Mouse (Mus musculus): Measurements from ENCODE around the gene Trappc2l. TPM values are rescaled to one million over a fixed set of nuclear protein-coding genes. Genes with fewer than 3 reads are reported as not detected.
A peak's percentile ranks its signal among the peaks of the same experiment; 100 is the strongest.

The Trappc2l gene
- polyA plus RNA-seq, 1 experiment from 2014 or later, result 73.3 TPM

DNA sequence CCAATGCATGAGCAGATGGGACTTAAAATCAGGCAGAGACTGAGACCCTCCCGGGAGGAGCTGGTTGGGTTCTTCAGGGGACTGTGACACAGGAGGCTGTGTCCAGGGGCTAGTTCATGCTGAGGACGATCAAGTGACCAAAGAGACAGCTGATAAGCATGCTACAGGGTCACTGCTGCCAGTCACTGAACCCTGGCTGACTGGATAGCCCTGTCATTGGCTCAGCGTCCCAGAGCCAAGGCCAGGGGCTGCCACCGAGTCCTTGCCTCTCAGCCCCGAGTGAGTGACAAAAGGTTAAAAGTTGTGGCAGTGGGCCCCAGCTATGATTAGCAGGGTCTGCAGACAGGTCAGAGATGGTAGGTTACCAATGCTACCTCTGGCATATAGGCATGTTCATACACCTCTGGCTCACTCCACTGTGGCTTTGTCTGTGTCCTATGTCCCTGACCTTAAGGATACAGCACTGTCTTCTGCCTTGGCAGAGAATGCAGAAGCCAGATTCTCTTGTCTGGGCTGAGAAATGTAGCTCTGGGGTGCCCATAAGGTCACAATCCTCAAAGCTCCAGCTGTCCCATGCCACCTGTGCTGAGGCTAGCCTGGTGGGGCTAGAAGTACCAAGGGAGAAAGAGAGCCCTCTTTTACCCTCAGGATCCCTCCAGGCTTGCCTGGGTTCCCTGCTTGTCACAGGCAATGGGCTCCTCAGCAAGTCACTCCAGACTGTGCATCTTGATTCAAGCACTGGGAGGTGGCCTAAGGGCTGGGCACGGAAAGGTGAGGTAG, 32.9 kb downstream of the Trappc2l start:
- ATAC-seq (replicated peaks; ENCODE audit: low FRiP score, low read depth) (no peak), DNase-seq (ENCODE audit: low spot score) (no peak)
- H3K36me3 ChIP-seq (ENCODE audit: insufficient read depth, low read length), result no peaks in the 10 kb centered on the region
- no peak overlapping the region for H3K4me2 ChIP-seq (ENCODE audit: low read length)
- no peaks in the 10 kb centered on the region for H3K27me3 ChIP-seq (ENCODE audit: insufficient read depth, low read length)
- H3K9me3 ChIP-seq (replicated peaks; ENCODE audit: low read length), result no peaks in the 10 kb centered on the region
- no peak for TF ChIP-seq CTCF (IDR thresholded peaks at IDR 0.05; ENCODE audit: low read depth)
- H3K4me3 ChIP-seq (replicated peaks; ENCODE audit: low read depth, low read length), result no peak overlapping the region
- peaks cover 9% of the 10 kb centered on the region for H3K4me1 ChIP-seq (replicated peaks; ENCODE audit: insufficient read depth, low read length)
- H3K27ac ChIP-seq, result no peak overlapping the region
- no peak overlapping the region for H3K9ac ChIP-seq (ENCODE audit: low read depth, low read length)
- 66% methylated on average over 6 of the region's 6 CpGs for WGBS

DNA sequence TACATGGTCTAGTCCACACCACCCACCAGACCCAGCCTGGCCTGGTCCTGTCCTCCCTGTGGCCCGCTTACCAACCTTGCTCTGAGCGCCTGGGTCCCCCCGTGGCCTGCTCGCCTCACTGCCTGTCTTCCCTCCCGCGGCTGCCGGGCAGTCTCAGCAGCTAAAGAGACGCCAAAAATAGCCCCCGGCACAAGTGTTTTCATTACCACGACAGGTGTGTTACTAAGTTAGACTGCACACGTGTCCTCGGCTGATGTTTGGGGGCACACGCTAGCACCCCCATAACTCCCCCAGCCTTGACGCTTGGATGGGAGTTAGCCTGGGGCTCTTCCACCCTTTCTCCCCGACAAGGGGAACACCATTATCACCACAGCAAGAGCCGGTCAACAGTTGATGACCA, 34.9 kb downstream of the Trappc2l start:
- Histone ChIP-seq H3K9me3 (replicated peaks; ENCODE audit: low read length) (no peaks in the 10 kb centered on the region), H3K27me3 (ENCODE audit: insufficient read depth, low read length) (no peaks in the 10 kb centered on the region), H3K27ac (no peak overlapping the region), H3K4me1 (replicated peaks; ENCODE audit: insufficient read depth, low read length) (no peaks in the 10 kb centered on the region), H3K4me3 (replicated peaks; ENCODE audit: low read depth, low read length) (no peak overlapping the region), H3K9ac (ENCODE audit: low read depth, low read length) (no peak overlapping the region), H3K4me2 (ENCODE audit: low read length) (no peak overlapping the region), H3K36me3 (ENCODE audit: insufficient read depth, low read length) (no peaks in the 10 kb centered on the region)
- no peak for ATAC-seq (replicated peaks; ENCODE audit: low FRiP score, low read depth)
- TF ChIP-seq CTCF (IDR thresholded peaks at IDR 0.05; ENCODE audit: low read depth), result no peak
- WGBS, result 82% methylated on average over 16 of the region's 16 CpGs
- no peak for DNase-seq (ENCODE audit: low spot score)

- DNase-seq (ENCODE audit: low spot score), result no peak
- Histone ChIP-seq H3K4me2 (ENCODE audit: low read length) (no peak overlapping the region), H3K36me3 (ENCODE audit: insufficient read depth, low read length) (no peaks in the 10 kb centered on the region), H3K9ac (ENCODE audit: low read depth, low read length) (no peak overlapping the region), H3K9me3 (replicated peaks; ENCODE audit: low read length) (no peaks in the 10 kb centered on the region), H3K4me3 (replicated peaks; ENCODE audit: low read depth, low read length) (no peak overlapping the region), H3K4me1 (replicated peaks; ENCODE audit: insufficient read depth, low read length) (no peaks in the 10 kb centered on the region), H3K27ac (no peak overlapping the region), H3K27me3 (ENCODE audit: insufficient read depth, low read length) (no peaks in the 10 kb centered on the region)
- 49% methylated on average over 15 of the region's 15 CpGs for WGBS
- TF ChIP-seq CTCF (IDR thresholded peaks at IDR 0.05; ENCODE audit: low read depth), result no peak
- ATAC-seq (replicated peaks; ENCODE audit: low FRiP score, low read depth), result no peak
Measured at GRCm38 (mm10) chr8:122648192-122648970, 36.9 kb downstream of the Trappc2l start.

- Histone ChIP-seq H3K4me2 (ENCODE audit: low read length) (no peak overlapping the region), H3K27me3 (ENCODE audit: insufficient read depth, low read length) (no peaks in the 10 kb centered on the region), H3K36me3 (ENCODE audit: insufficient read depth, low read length) (no peaks in the 10 kb centered on the region), H3K27ac (no peak overlapping the region), H3K9me3 (replicated peaks; ENCODE audit: low read length) (no peaks in the 10 kb centered on the region), H3K4me3 (replicated peaks; ENCODE audit: low read depth, low read length) (no peak overlapping the region), H3K9ac (ENCODE audit: low read depth, low read length) (no peak overlapping the region), H3K4me1 (replicated peaks; ENCODE audit: insufficient read depth, low read length) (peaks cover 12% of the 10 kb centered on the region)
- TF ChIP-seq CTCF (IDR thresholded peaks at IDR 0.05; ENCODE audit: low read depth), result no peak
- no peak for ATAC-seq (replicated peaks; ENCODE audit: low FRiP score, low read depth)
- no peak for DNase-seq (ENCODE audit: low spot score)
- WGBS, result 77% methylated on average over 16 of the region's 16 CpGs
Measured at GRCm38 (mm10) chr8:122651326-122651921, 40.0 kb downstream of the Trappc2l start.

GRCm38 (mm10) chr8:122652643-122653042, 41.2 kb downstream of the Trappc2l start:
- 64% methylated on average over 6 of the region's 6 CpGs for WGBS
- Histone ChIP-seq H3K27me3 (ENCODE audit: insufficient read depth, low read length) (no peaks in the 10 kb centered on the region), H3K4me1 (replicated peaks; ENCODE audit: insufficient read depth, low read length) (peaks cover 13% of the 10 kb centered on the region), H3K4me3 (replicated peaks; ENCODE audit: low read depth, low read length) (no peak overlapping the region), H3K9ac (ENCODE audit: low read depth, low read length) (no peak overlapping the region), H3K36me3 (ENCODE audit: insufficient read depth, low read length) (no peaks in the 10 kb centered on the region), H3K9me3 (replicated peaks; ENCODE audit: low read length) (no peaks in the 10 kb centered on the region), H3K4me2 (ENCODE audit: low read length) (no peak overlapping the region), H3K27ac (no peak overlapping the region)
- ATAC-seq (replicated peaks; ENCODE audit: low FRiP score, low read depth) (no peak), DNase-seq (ENCODE audit: low spot score) (no peak)
- no peak for TF ChIP-seq CTCF (IDR thresholded peaks at IDR 0.05; ENCODE audit: low read depth)

DNA sequence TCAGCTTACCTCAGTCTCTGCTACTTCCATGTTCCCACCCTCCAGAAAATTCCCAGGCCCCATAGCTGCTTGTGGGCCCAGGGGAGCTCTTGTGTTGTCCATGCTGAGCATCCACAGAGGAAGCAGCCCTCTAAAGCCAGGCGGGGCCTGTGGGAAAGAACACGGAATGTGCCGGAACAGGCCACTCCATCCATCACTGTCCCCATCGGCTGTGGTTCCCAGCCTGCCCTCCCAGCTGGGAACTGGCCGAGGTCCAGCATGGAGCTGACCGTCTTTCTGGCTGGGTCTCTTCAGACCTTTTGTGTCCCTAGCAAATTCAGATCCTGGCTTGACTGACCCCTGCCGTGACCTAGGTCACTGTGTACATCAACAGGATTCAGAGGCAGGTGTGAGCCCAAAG, 43.3 kb downstream of the Trappc2l start:
- ATAC-seq (replicated peaks; ENCODE audit: low FRiP score, low read depth), result no peak
- H3K9ac ChIP-seq (ENCODE audit: low read depth, low read length), result no peak overlapping the region
- TF ChIP-seq CTCF (IDR thresholded peaks at IDR 0.05; ENCODE audit: low read depth), result no peak
- peak; percentile 74 for DNase-seq (ENCODE audit: low spot score)
- H3K4me1 ChIP-seq (replicated peaks; ENCODE audit: insufficient read depth, low read length), result peaks cover 21% of the 10 kb centered on the region
- no peak overlapping the region for H3K27ac ChIP-seq
- no peak overlapping the region for H3K4me3 ChIP-seq (replicated peaks; ENCODE audit: low read depth, low read length)
- H3K4me2 ChIP-seq (ENCODE audit: low read length), result no peak overlapping the region
- H3K27me3 ChIP-seq (ENCODE audit: insufficient read depth, low read length), result no peaks in the 10 kb centered on the region
- H3K36me3 ChIP-seq (ENCODE audit: insufficient read depth, low read length), result no peaks in the 10 kb centered on the region
- H3K9me3 ChIP-seq (replicated peaks; ENCODE audit: low read length), result no peaks in the 10 kb centered on the region
- WGBS, result 48% methylated on average over 7 of the region's 7 CpGs
